Mouse (Mus musculus) Patski (cell line): ENCODE measurements around the gene Srarp. TPM values are rescaled to one million over a fixed set of nuclear protein-coding genes. Genes with fewer than 3 reads are reported as not detected.

Source experiments
- ATAC-seq: fragments of 100-300 bp; one replicate; pipeline ENCODE4 v1.8.0; 2021
- CTCF ChIA-PET: fragments of 350-600 bp; sonication (Branson Sonifier 250); formaldehyde crosslinking; loops from one replicate; lab custom pipeline; 2022; ENCODE audit warnings: inconsistent platforms; lab: Charles Lee
- POLR2A ChIA-PET: fragments of 350-600 bp; sonication (Branson Sonifier 250); formaldehyde crosslinking; loops from one replicate; lab custom pipeline; 2022; ENCODE audit warnings: antibody characterized with exemption, inconsistent platforms; lab: Charles Lee
- DNase-seq: peaks from one replicate; pipeline ENCODE4 v3.0.0-alpha.2; 2011; ENCODE audit warnings: low read depth, low spot score
- H3K27me3 ChIP-seq: fragments of 371-371 bp; one replicate; pipeline ENCODE4 v1.5.1; 2021
- CTCF ChIP-seq: fragments of 100-300 bp; IDR thresholded peaks from one replicate; pipeline ENCODE4 v1.5.1; 2021
- in situ Hi-C: fragments of 300-500 bp; cut with MboI; formaldehyde crosslinking; loops from 3 replicates; pipeline ENCODE4 v1.11.1; 2018; ENCODE audit warnings: low pct_unique_long_range_greater_than_20kb, mixed read lengths
- polyA plus RNA-seq: library from polyadenylated mRNA; unstranded; gene quantifications from one replicate; pipeline ENCODE4 v1.2.3, GENCODE M21; 2021

The Srarp gene
- polyA plus RNA-seq, result 0.06 TPM

DNA sequence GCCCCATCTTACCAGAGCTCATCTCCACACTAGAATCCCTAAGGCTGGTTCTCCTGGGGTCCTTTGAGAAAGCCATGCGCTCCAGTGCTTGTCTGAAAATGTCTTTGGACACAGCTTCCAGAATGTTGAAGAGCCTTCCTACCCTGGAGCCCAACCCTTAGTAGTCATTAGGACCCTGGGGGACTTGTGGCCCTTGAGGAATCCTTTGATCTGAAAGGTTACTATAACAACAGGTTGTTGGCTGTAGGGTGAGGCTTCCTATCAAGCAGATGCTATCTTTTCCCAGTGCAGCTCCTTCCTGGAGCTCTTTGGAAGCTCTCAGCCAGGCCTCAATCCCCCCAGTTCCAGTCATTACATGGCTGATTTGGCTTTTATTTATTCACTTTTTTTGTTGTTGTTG lies at the start of gene Srarp:
Srarp (minus strand) TSS at position 132 of the 400 bp plus-strand sequence.
- in situ Hi-C loops, result loop anchor here (5.0 kb wide), 1 partner anchor 34 kb away; no protein-coding TSS in a partner anchor
- ATAC-seq (no peak), DNase-seq (no peak)
- POLR2A ChIA-PET, result no interaction called here
- CTCF ChIA-PET, result no interaction called here
- TF ChIP-seq CTCF, result no peak
- no peaks in the 10 kb centered on the region for H3K27me3 ChIP-seq

GRCm38 (mm10) chr4:141484071-141484470 lies 48.2 kb upstream of the Srarp start:
- POLR2A ChIA-PET, result no interaction called here
- CTCF ChIA-PET, result interaction anchor here (1.9 kb wide), 1 partner anchor 11 kb away, joined by 5 read pairs; no protein-coding TSS in a partner anchor
- in situ Hi-C loops, result no loop called here
- no peaks in the 10 kb centered on the region for H3K27me3 ChIP-seq
- no peak for TF ChIP-seq CTCF
- DNase-seq, result no peak
- ATAC-seq, result no peak

GRCm38 (mm10) chr4:141479411-141479810 lies 43.5 kb upstream of the Srarp start:
- H3K27me3 ChIP-seq, result no peaks in the 10 kb centered on the region
- TF ChIP-seq CTCF, result no peak
- in situ Hi-C loops, result loop anchor here (10.0 kb wide), 1 partner anchor 75 kb away; no protein-coding TSS in a partner anchor
- DNase-seq (no peak), ATAC-seq (no peak)
- ChIA-PET POLR2A (no interaction called here), CTCF (no interaction called here)

- in situ Hi-C loops, result loop anchor here (10.0 kb wide), 1 partner anchor 74 kb away; no protein-coding TSS in a partner anchor
- POLR2A ChIA-PET, result no interaction called here
These were observed 42.9 kb upstream of the Srarp start for GRCm38 (mm10) chr4:141478794-141479193.

GRCm38 (mm10) chr4:141478225-141478624 lies 42.3 kb upstream of the Srarp start:
- in situ Hi-C loops, result loop anchor here (10.0 kb wide), 1 partner anchor 73 kb away; no protein-coding TSS in a partner anchor
- H3K27me3 ChIP-seq, result no peaks in the 10 kb centered on the region
- CTCF ChIA-PET, result interaction anchor here (1.2 kb wide), 1 partner anchor 15 kb away, joined by 3 read pairs; no protein-coding TSS in a partner anchor
- no peak for DNase-seq
- no peak for ATAC-seq
- POLR2A ChIA-PET, result no interaction called here
- TF ChIP-seq CTCF, result no peak

More at GRCm38 (mm10) chr4:141478794-141479193, 42.9 kb upstream of the Srarp start:
- no peak for ATAC-seq
- TF ChIP-seq CTCF, result no peak
- DNase-seq, result no peak
- CTCF ChIA-PET, result interaction anchor here (1.2 kb wide), 1 partner anchor 15 kb away, joined by 3 read pairs; no protein-coding TSS in a partner anchor
- H3K27me3 ChIP-seq, result no peaks in the 10 kb centered on the region

DNA sequence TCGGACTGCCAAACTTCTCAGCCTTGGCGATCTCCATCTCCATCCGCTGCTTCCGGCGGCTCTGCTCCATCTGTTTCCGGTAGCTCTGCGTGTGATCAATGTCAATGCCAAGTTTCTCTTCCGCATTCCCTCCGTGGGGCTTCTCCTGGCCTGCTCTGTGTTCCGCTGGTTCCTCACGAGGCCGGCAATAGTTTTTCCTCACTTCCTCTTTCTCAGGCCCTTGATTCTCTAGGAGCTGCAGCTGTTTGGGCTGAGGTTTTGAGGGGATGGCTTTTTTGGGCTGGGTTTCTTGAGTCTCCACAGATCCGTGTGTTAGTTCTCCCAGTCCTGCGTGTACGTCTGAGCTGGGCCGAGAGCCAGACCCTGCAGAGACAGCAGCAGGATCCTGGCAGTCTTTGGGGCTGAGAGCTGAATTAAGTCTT lies 41.8 kb upstream of the Srarp start:
- ATAC-seq, result no peak
- ChIA-PET POLR2A (no interaction called here), CTCF (interaction anchor here (1.2 kb wide), 1 partner anchor 16 kb away, joined by 3 read pairs; no protein-coding TSS in a partner anchor)
- no peaks in the 10 kb centered on the region for H3K27me3 ChIP-seq
- DNase-seq, result no peak
- in situ Hi-C loops, result loop anchor here (10.0 kb wide), 1 partner anchor 73 kb away; no protein-coding TSS in a partner anchor
- TF ChIP-seq CTCF, result no peak

DNA sequence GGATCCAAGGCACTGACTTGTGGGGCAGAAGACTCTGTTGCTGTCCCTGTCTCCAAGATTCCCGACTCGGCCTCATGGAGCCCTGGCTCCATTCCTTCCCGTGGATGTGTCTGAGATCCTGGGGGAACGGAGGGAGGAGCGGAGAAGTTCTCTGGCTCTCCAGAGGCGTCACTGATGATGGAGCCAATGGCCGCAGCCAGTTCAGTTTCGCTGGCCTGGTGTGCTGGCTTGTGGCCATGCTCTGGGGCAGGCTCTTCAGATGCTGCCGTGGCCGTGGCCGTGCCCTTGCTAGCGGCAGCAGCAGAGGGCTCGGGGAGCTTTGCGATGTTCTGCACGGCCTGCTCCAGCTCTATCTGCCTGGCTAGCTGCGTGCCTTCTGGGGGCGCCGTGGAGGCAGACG lies 38.5 kb upstream of the Srarp start:
- ChIA-PET CTCF (interaction anchor here (1.5 kb wide), 1 partner anchor 21 kb away, joined by 4 read pairs; no protein-coding TSS in a partner anchor), POLR2A (no interaction called here)
- ATAC-seq (no peak), DNase-seq (no peak)
- in situ Hi-C loops, result loop anchor here (10.0 kb wide), 1 partner anchor 70 kb away; no protein-coding TSS in a partner anchor
- H3K27me3 ChIP-seq, result no peaks in the 10 kb centered on the region
- TF ChIP-seq CTCF, result no peak

- in situ Hi-C loops, result loop anchor here (10.0 kb wide), 1 partner anchor 68 kb away; no protein-coding TSS in a partner anchor
- no peak for TF ChIP-seq CTCF
- DNase-seq (no peak), ATAC-seq (no peak)
- no peaks in the 10 kb centered on the region for H3K27me3 ChIP-seq
- POLR2A ChIA-PET, result no interaction called here
- CTCF ChIA-PET, result no interaction called here
These were observed 36.9 kb upstream of the Srarp start for GRCm38 (mm10) chr4:141472641-141473321.

DNA sequence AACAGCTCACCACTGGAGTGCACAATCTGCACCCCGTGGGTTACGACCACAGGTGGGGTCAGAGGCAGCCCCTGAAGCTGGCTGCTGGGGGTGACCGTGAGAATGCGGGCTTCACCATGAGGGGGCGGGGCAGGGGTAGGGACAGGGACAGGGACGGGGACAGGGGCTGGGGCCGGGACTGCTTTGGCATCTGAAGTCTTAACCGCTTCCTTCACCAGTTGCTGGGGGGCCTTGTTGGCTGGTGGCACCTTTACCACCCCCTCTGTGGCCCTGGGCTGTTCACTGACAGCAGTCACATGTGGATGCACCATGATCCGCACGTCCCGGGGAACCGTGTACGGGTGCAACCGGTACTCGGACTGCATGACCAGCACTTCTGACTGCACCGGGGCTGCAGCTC lies 35.6 kb upstream of the Srarp start:
- no peak for DNase-seq
- ChIA-PET POLR2A (no interaction called here), CTCF (interaction anchor here (0.9 kb wide), 1 partner anchor 11 kb away, joined by 3 read pairs; no protein-coding TSS in a partner anchor)
- TF ChIP-seq CTCF, result no peak
- ATAC-seq, result no peak
- H3K27me3 ChIP-seq, result no peaks in the 10 kb centered on the region
- in situ Hi-C loops, result loop anchor here (10.0 kb wide), 1 partner anchor 67 kb away; no protein-coding TSS in a partner anchor

GRCm38 (mm10) chr4:141469343-141469742 lies 33.4 kb upstream of the Srarp start:
- ATAC-seq (no peak), DNase-seq (no peak)
- H3K27me3 ChIP-seq, result no peaks in the 10 kb centered on the region
- no peak for TF ChIP-seq CTCF
- ChIA-PET POLR2A (no interaction called here), CTCF (interaction anchor here (1.0 kb wide), 1 partner anchor 16 kb away, joined by 3 read pairs; no protein-coding TSS in a partner anchor)
- in situ Hi-C loops, result no loop called here

- ATAC-seq, result no peak
- TF ChIP-seq CTCF, result no peak
- DNase-seq, result no peak
- H3K27me3 ChIP-seq, result no peaks in the 10 kb centered on the region
- CTCF ChIA-PET, result no interaction called here
- POLR2A ChIA-PET, result no interaction called here
- in situ Hi-C loops, result no loop called here
These were observed 32.7 kb upstream of the Srarp start for GRCm38 (mm10) chr4:141468576-141468975.
